Mouse (Mus musculus) activated CD4-positive, CD25-positive, alpha-beta regulatory T cell, adult 4 months (primary cell): ENCODE measurements at regions not wholly inside any gene's neighbourhood (a gene's known extent, or its start where the extent isn't known, plus 50 kb on each side); places are given as distances from the start of the nearest gene placed in this dataset.

ENCODE experiments used
- ATAC-seq: one replicate; pipeline ENCODE4 v1.8.0; 2017

DNA sequence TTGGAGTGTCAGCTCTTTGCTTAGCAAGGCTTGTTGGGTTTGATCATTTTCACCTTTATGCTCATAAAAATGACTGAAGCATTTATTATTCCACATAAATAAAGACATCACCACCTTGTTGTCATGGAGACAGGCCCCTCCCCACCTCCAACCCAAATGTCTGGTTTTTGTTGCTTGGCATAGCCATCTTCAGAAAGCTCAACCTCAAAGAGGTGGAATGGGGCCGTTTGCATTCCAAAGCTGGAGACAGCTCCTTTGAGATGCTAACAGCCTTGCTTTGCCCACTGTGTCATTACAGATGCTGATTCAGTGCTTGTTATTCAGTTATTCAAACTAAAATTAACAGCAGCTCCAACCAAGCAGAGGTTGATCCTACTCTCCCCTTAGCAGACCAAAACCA is 51.9 kb upstream of the Lgalsl start:
- no peak for ATAC-seq

DNA sequence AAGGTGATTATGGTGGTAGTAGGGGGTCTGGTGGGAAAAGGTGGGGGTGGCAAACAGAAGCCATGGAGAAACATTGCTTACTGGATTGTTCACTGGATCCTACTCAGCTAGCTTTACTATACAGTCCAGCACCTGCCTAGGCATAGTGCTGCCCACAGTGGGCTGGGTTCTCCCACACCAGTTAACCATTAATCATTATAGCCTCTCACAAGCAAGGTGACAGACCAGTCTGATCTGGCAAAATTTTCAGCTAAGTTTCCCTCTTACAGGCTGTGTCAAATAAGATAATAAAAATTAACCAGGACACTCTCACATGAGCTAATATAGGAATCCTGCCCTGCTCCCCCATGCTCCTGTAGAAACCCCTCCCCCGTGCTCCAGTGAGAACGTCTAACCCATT is 53.1 kb upstream of the Lgalsl start:
- no peak for ATAC-seq

DNA sequence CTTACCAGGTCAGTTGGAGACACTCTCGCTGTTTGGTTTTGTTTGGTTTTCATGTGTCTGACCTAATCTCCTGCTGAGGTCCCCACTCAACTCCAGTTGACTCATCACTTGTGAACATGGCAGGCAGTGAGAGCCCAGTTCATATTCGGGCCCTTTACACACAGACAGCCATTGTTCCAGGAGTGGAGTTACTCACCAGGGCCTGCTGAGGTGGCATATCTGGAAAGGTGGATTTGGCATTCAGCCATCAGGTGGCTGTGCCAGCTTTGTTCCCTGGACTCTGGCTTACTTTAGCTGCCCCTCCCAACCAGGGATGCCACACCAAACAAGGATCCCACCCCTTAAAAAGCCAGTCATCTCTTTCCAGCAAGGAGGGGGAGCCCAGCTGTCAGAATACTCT is 56.2 kb upstream of the Lgalsl start:
- ATAC-seq: no peak

DNA sequence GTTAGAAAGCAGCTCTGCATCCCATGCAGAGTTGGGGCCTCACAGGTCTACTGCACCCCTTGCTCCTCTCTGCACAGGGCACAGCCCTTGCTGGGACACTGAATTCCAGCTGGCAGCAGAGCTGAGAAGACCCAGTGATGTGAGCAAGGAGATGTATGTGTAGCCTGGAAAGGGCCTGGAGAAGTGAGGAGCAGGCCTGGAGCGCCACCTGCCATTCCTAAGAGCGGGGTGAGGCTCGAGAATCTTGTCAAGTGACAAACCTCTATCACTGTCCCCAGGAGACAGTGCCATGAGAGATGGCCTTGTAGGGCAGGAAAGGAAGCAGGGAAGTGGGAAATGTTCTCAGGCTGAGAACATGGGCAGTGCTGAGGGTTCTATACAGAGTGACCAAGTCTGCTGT is 59.6 kb upstream of the Lgalsl start:
- no peak for ATAC-seq

DNA sequence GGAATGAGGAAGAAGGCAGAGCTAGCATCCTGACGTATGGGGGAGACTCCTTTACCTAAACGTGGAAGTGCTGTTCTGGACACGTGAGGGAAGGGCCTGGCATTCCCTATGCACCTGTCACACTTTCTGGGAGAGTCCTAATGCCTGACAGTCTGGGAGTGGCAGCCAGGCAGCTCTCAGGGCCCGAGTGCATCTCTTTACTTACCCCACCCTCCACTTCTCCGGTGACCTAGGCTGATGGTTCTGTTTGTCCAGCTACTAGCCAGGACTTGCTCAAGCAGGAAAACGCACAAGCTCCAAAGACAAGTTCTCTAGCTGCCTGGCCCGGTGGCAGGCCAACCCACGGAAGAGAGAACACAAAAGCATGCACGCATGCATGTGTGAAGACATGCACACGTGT is 60.9 kb upstream of the Lgalsl start:
- ATAC-seq: no peak

DNA sequence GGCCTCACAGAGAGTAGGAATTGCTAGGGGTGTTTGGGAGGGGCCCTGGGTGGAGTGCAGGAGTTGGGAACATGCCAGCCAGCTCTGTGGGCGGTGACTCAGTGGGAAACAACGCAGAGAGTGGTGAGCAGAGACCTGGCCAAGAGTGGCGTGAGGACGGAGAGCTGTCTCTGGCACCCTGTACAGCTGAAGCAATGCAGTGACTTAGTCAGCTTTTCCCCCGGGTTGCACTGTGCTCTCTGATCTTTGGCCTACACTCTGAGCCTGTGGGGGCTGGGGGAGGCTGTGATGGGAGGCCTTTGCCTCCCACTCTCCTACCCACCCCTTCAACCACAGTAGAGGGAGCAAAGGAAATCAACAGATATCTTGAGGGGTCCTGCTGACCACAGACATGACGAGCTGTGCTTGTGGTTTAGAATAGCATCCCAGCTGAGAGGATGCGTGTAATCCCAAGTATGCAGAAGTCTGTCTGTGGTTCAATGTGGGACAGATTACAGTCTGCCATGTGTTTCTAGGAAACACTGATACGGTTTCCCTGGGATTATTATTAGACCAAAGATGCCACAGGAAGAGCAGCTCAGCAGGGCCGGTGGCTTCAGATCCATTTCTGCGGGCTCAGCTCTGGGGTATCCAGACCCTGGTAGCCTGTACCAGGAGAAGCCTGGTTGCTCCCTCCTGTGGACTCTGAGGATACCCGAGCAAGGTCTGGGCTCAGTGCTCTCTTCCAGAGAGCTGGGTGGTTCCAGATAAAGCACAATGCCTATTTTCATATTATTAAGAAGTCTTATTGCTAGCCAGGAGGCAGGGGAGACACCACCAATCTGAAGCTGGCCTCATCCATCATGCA is 65.6 kb upstream of the Lgalsl start:
- no peak for ATAC-seq

DNA sequence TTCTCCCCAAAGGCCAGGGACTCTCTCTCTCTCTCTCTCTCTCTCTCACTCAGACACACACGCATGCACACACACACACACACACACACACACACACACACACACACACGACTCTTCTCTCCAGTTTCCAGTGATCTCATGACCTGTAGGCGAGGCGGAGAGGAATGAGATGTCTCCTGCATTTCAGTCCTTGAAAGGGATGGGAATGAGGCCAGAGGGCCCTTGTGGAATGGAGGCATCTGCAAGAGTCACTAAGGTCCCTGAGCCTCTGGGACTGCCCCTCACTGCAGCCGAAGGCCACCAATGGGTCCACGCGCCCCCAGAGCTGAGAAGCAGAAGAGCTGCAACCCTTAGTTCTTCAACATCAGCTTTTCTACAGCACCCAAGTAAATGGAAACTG is 66.6 kb upstream of the Lgalsl start:
- ATAC-seq: no peak

DNA sequence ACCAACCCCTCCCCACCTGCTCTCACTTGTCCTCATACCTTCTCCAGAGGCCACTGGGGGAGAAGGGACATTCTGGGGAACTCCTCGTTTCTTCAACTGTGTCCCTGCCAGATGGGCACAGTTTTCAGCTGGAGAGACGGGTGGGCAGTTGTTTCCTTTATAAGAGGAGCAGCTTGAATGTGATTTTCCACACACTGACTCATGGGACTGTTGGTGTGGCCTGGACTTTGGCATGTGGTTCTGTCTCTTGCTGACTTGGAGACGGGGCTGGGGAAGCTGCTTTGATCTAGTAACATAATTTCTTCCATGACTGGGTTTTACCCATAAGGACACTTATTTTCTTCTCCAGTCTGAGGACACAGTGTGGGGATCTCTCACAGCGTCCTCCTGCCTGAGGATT is 67.7 kb upstream of the Lgalsl start:
- no peak for ATAC-seq

DNA sequence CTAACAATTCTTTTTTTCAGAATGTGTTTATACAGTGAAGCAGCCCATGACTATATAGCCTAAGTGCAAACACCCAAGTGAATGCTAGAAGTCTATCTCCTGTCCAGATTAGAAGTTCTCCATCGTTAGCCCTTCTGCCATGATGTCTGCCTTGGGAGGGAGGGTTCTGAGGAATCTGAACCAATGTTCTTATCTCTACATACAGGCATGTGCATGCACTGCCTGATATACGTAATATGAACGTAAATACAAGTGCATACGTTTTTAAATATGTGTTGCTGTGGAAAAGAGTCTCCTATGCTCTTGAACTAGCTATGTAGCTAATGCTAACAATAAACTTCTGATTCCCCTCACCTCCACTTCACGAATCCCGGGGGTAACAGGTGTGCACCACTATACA is 68.9 kb upstream of the Lgalsl start:
- no peak for ATAC-seq

DNA sequence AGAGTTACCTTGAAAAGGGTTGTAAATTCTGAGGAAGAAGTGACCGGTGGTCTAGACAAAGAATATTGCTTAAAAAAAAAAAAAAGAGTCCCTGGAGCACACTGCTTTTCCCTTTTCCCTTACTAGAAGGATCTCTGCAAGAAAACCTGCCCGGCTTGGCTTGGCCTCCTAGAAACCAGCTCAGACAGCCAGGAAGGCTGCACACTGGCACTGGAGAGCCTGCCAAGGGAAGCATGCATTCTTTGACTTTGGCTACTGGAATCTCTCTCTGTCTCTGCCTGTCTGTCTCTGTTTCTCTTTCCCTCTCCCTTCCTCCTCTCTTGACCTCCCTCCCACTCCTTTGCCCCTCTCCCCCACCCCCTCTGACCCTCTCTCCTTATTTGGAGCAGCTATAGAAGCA is 71.1 kb upstream of the Lgalsl start:
- ATAC-seq: no peak

DNA sequence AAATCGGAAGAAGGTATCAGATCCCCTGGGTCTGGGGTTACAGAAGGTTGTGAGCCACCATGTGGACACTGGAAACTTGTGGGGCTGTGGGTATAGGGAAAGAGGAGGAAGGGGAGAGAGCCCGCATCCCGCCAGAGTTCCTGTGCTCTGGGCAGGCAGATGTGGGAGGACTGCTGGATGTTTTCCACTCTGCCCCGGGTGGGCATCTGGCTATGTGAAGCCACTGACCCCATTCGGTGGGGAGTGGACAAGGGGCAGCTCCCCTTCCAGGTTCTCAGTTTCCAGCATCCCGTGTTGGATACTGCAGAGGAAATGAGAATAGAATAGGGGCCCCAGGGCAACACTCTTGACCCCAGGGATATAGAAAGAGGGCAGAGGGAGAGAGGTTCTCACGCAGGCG is 72.1 kb upstream of the Lgalsl start:
- no peak for ATAC-seq

DNA sequence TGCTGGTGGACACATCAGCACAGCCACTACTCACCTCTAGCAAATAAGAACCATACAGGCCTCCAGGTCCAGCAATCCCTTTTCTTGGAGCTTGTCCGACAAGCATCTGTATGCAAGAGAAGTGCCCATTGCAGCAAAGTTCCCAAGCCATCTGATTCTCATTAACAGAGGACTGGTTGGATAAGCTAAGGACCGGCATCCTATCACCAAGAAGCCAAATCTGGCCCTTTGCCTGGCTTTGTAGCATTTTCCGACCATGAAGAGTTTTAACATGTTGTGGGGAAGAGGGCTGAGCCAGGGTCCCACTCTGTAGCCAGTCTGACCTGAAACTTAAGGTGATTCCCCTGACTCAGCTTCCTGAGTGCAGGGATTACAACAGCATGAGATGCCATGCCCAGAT is 77.1 kb upstream of the Lgalsl start:
- no peak for ATAC-seq

DNA sequence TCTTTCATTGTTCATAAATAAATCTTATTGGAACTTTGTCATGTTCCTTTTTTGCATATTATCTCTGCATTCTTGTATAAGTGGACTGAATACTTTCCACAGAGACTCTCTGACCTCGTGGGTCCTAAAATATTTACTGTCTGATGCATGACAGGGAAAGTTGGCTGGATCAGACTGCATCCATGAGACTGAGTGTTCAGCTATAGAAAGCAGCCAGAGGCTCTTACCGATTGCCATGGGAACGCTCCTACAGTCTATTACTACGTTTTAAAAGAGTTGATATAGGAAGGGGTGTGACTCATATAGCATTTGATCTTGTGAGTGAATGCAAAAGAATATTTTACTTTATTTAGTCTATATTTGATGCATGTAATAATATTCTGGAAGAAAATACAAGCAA is 77.6 kb upstream of the Lgalsl start:
- no peak for ATAC-seq

DNA sequence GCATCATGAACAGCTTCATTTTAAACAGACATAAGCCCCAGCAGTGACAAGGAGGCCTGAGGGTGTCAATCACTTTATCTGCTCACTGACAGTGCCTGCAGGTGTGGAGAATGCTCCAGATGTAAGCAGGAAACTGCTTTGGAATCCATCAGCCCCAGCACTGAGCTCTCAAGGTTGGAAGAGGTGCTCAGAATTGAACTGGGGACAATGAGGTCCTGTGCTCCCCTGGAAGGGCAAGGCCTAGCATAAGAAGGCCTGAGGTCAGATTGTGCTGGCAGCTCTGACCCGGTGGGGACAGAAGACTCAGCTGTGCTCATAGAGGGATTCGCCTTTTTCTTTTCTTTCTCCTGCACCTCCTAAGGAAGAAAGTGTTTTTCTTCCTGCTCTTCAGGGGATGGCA is 82.2 kb upstream of the Lgalsl start:
- no peak for ATAC-seq

DNA sequence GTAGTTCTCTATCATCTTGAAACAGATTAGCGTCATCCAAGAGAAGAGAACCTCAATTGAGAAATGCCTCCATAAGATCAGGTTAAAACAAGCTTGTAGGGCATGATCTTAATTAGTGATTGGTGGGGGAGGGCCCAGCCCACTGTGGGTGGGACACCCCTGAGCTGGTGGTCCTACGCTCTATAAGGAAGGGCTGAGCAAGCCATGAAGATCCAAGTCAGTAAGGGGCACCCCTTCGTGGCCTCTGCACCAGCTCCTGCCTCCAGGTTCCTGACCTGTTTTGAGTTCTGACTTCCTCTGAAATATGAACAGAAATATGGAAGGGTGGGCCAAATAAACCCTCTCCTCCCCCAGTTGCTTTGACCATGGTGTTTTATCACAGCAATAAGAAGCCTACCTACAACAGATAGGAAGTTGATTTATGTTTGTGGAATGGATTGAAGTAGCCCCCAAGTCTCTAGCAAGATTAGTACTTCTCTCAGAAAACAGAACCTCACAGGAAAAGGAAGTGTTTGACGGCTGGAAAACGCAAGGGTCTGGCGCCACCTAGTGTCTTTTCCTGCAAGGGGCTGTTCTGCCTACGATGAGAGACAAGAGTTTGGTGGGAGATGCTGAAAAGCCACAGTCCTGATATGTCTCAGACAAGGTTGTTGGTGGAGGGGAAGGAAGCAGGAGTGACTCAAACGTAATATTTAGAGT is 82.9 kb upstream of the Lgalsl start:
- peak; percentile 58 for ATAC-seq

DNA sequence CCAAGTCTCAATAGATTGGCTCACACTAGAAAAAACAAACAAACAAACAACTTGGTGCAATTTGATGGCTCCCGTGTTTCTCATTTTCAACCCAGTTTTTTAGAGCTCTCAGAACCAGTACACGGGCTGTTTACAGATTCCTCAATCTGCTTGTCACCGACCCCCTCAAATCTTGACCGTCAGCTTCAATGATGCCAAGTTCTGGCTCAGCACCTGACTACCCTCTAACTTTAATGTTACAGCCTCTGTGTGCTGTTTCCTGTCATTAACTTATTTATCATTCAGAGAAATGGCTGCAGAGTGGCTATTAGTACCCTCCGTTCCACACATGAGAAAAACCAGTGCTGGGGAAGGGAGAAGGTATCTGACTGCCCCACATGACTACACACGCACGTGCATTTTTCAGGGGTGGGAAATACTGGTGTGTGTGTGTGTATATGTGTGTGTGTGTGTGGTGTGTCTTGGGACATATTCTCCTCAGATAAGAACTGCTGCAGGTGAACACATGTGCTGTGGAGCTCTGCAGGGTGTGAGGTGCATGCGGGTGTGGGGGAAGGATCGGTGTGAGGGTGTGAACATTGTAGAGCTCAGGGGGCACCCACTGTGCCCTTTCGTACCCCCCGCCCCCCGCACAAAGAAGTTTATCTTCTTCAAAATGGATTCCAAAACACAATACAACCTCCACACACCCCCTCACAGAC is 83.6 kb upstream of the Lgalsl start:
- no peak for ATAC-seq

DNA sequence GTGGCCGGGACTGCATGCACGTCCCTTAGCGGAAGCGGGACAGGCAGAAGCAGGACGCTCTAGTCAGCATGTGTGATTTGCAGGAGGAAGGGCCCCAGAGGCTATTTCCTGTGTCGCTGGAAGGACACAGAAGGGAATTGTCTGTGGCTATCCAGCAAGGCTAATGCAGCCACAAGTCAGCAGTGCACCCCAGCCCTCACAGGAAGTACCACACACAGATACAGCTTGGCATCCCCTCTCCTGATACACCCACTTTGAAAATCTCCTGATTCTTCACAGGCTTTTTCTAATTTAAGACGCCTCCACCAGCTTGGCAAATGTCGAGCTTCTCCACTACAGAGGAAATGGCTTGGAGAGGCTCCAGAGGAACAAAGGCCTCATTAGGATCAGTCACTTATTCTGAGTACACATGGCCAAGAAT is 84.3 kb upstream of the Lgalsl start:
- peak; percentile 53 for ATAC-seq

DNA sequence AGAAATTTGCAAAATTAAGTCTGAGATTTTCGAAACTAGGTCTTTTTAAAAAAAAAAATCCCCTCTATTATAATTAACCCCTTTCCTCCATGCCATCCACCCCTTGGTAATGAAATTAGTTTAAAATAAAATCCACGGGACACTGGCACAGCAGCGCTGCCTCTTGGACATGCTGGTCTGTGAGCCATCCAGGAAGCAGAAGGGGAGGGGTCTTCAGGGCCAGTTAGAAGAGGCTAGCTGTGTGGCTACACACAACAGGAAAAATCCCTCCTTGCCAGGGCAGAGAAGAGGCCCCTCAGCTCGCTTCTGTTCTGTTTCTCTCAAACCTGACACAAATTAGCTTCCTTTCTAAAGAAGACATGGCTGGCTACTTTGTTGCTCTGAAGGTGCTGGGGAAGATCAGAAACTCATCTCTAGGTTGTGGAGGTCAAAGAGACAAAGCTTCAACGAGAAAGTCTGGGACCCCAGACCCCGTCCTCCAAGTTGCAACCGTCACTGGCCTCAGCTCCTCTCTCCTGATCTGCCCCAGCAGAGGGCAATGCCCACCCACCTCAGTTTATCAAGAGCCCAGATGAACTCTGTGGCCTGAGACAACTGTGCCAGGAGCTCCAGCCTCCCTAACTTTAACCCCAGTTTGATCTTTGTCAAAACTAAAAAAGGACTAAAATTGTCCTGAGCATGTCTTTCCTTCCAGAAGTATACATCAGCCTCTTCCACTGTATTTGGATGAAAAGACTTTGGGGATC is 85.0 kb upstream of the Lgalsl start:
- no peak for ATAC-seq

DNA sequence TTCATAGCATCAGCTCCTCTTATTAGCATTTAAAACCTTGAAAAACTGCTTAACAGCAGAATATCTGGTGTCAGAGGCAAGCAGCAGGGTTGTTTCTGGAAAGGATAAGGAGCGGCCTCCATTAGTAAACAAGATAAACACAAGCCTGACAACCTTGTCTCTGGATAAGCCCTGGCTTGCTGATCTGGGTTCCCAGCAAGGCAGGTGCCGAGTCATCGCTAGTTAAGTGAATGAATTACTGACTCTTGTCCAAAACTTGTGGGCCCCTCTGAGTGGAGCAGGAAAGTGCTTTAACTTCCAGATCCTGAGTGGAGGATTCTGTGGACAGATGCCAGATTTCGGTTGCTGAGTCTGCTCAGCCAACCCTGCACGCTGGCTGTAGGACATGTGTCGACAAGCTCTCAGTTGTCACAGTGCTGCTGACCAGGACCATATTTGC is 85.6 kb upstream of the Lgalsl start:
- ATAC-seq: no peak

DNA sequence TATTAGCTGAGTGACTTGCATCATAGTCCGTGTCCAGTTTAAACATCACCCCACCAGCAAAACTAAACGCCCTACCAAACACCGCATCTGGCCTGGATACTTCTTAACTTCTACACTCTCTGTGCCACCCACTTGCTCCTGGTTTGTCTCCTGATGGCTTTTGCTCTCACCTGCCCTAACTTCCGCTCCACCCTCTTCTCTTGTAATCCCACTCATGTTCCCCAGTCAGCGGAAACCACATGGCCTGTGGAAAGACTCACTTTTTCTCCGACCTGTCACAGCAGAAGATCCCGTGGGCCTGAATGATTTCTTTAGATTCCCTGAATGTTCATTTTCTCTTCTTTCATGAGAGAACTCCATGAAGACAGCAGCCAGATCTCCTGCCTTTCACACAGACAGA is 86.1 kb upstream of the Lgalsl start:
- ATAC-seq: no peak

DNA sequence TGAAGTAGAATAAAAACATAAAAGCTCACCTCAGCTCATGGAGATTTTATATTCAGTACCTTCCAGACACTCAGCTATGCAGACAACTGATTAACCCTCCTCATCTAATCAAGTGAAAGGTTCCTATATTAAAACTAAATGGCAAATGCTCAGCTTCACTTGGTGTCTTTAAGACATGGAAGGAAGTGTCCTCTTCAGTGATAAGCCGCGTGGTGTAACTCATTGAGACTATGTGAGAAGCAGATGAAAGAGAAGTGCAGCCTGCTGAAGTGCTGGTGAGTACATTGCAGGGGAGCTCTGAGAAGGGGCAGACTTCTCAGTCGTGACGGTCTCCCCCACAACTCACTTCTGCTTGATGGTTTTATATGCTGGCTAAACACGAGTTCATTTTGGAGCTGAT is 86.6 kb upstream of the Lgalsl start:
- no peak for ATAC-seq

DNA sequence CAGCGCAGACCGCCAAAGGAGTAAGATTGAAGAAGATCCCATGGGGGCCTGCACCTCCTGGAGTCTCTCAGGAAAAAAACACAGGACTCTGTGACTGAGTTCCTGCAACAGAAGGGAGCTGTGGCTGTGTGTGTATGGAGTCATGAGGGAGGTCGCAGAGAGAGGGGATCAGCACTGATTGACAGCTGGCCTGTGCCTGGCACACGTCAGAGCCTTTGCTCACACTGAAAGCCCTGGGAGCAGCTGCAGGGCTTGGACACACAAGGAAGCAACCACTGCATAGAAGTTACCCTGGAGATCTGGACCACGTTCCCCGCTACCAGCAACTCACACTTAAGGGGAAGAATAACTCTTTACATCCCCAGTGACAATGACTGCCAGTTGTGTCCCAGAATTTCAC is 92.3 kb upstream of the Lgalsl start:
- no peak for ATAC-seq

DNA sequence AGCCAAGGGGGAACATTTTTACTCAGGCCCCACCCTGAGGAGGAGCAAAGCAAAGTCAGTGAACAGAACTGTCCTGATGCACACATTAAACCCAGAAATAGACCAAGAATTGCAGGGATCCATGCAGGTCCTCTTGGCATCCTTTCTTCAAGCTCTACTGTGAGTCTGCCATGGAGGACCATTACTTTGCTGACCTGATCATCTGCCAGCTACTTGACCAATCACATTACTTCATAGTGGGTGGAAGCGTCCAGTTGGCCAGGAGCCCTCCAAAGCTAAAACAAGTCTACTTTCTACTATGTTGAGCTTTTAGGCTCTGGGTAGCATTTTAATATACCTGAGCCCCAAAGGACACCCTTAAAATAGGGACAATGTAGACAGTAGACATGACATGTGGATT is 98.6 kb upstream of the Lgalsl start:
- ATAC-seq: no peak
